Comparison of ENCODE assay signal across 33 mouse cellular contexts in the genomic region with DNA sequence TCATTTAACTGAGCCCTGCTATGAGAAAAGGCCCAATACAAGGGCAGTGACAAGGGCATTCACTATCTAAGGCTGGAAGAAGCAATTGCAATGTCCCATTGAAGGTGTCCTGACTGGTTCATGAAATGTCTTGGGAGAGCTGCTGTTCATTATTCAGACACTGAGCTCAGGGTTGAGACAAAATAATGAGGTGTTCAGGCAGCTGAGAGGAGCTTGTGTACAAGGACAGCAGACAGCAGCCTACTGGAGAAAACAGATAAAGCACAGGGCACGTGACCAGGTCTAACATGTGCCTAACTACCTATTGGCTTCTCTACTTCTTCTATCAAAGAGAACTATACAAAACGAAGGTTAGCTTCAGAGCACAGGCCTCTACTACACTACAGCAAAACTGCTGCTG. TPM values are rescaled to one million over a fixed set of nuclear protein-coding genes. Genes with fewer than 3 reads are reported as not detected.
A peak's percentile ranks its signal among the peaks of the same experiment; 100 is the strongest.
DNase-seq lines count a peak whose midpoint lies in the region; ATAC-seq and TF ChIP-seq lines count a peak whose summit lies in the region.
"Had no signal": no experiment of that assay in that cellular context is flagged by ENCODE, and none has a peak within 500 bp of the region (broad histone marks: within the 10 kb centered on the region; RNA-seq: fewer than 3 reads in every experiment).

No protein-coding gene starts in this region.

- peak overlapping the region; percentile 27; the same call in 1 of the 2 replicates for H3K27ac ChIP-seq in kidney, postnatal 0 days
- H3K27ac ChIP-seq in lung, embryonic 14.5 days (ENCODE audit: low read depth) = peak overlapping the region; percentile 46; the same call in 1 of the 2 replicates
- H3K27ac ChIP-seq in MEL (ENCODE audit: control insufficient read depth, low read depth, low read length) = no peak overlapping the region
- H3K27ac ChIP-seq: embryonic facial prominence, embryonic 10.5 days; embryonic facial prominence, embryonic 13.5 days; forebrain, embryonic 10.5 days; forebrain, embryonic 13.5 days; heart, adult 2 months; hindbrain, embryonic 12.5 days; hindbrain, embryonic 15.5 days had no signal

- no peaks in the 10 kb centered on the region for H3K9me3 ChIP-seq in kidney, postnatal 0 days (replicated peaks; ENCODE audit: low read length)
- H3K9me3 ChIP-seq in lung, embryonic 14.5 days (ENCODE audit: low read depth, low read length) = no peaks in the 10 kb centered on the region
- H3K9me3 ChIP-seq in MEL (replicated peaks; ENCODE audit: insufficient read depth, low read length) = no peaks in the 10 kb centered on the region
- H3K9me3 ChIP-seq: embryonic facial prominence, embryonic 10.5 days; embryonic facial prominence, embryonic 13.5 days; forebrain, embryonic 10.5 days; forebrain, embryonic 13.5 days; hindbrain, embryonic 12.5 days; hindbrain, embryonic 15.5 days had no signal

- WGBS in kidney, postnatal 0 days = 68% methylated on average over 2 of the region's 2 CpGs
- 43% methylated on average over 2 of the region's 2 CpGs for WGBS in lung, embryonic 14.5 days

- H3K4me3 ChIP-seq in kidney, postnatal 0 days (replicated peaks; ENCODE audit: low read depth, low read length) = no peak overlapping the region
- H3K4me3 ChIP-seq in lung, embryonic 14.5 days (ENCODE audit: low read depth, low read length) = no peak overlapping the region
- no peak overlapping the region for H3K4me3 ChIP-seq in MEL (ENCODE audit: control insufficient read depth in 1 of 2, insufficient read depth in 1 of 2, low read depth in 2 of 2, low read length in 2 of 2)
- H3K4me3 ChIP-seq: embryonic facial prominence, embryonic 10.5 days; embryonic facial prominence, embryonic 13.5 days; forebrain, embryonic 10.5 days; forebrain, embryonic 13.5 days; heart, adult 2 months; hindbrain, embryonic 12.5 days; hindbrain, embryonic 15.5 days had no signal

- DNase-seq in kidney, postnatal 0 days (ENCODE audit: low spot score) = no peak
- no peak for DNase-seq in kidney, postnatal 25 days
- DNase-seq in lung, embryonic 14.5 days = peak; percentile 3
- DNase-seq in lung, postnatal 36 days = no peak
- DNase-seq in MEL (ENCODE audit: low read depth, low spot score) (no peak), R1 (ENCODE audit: low read depth, low spot score) (peak; percentile 21)
- no peak for DNase-seq in cerebellum, adult 11-12 months
- no peak for DNase-seq in urinary bladder, adult 18-20 months (ENCODE audit: low spot score in 2 of 2)
- DNase-seq: adrenal gland, postnatal 10 days; adrenal gland, postnatal 36 days; cerebellum, adult 11 months; cerebellum, adult 8-10 months; cerebellum, postnatal 10 days; cerebellum, postnatal 36 days; embryo, embryonic 11 days; gastrocnemius, postnatal 10 days; gastrocnemius, postnatal 36 days; heart, adult 2 months had no signal

- H3K79me2 ChIP-seq in MEL (ENCODE audit: control insufficient read depth, insufficient read depth, low read length, poor library complexity) = no peaks in the 10 kb centered on the region

- H3K27me3 ChIP-seq in kidney, postnatal 0 days (ENCODE audit: insufficient read depth, low read length) = no peaks in the 10 kb centered on the region
- H3K27me3 ChIP-seq in lung, embryonic 14.5 days (ENCODE audit: insufficient read depth, low read length) = no peaks in the 10 kb centered on the region
- no peaks in the 10 kb centered on the region for H3K27me3 ChIP-seq in MEL (ENCODE audit: control insufficient read depth in 1 of 2, insufficient read depth in 2 of 2, low read length in 2 of 2)

- H3K9ac ChIP-seq in kidney, postnatal 0 days (ENCODE audit: low read depth, low read length) = no peak overlapping the region
- no peak overlapping the region for H3K9ac ChIP-seq in lung, embryonic 14.5 days
- H3K9ac ChIP-seq in MEL (ENCODE audit: control insufficient read depth, low read depth, low read length, poor library complexity, severe bottlenecking) = no peak overlapping the region
- H3K9ac ChIP-seq: embryonic facial prominence, embryonic 13.5 days; forebrain, embryonic 13.5 days; hindbrain, embryonic 12.5 days; hindbrain, embryonic 15.5 days had no signal

- no peak overlapping the region for H3K4me2 ChIP-seq in kidney, postnatal 0 days (ENCODE audit: low read length)
- no peak overlapping the region for H3K4me2 ChIP-seq in lung, embryonic 14.5 days
- H3K4me2 ChIP-seq: embryonic facial prominence, embryonic 13.5 days; forebrain, embryonic 13.5 days; heart, embryonic 11.5 days; hindbrain, embryonic 12.5 days; hindbrain, embryonic 15.5 days had no signal

- TF ChIP-seq EP300 in MEL (IDR thresholded peaks at IDR 0.05; ENCODE audit: low read depth in 1 of 2, low read length in 2 of 2) = no peak

- no peaks in the 10 kb centered on the region for H3K4me1 ChIP-seq in kidney, postnatal 0 days (replicated peaks; ENCODE audit: insufficient read depth, low read length)
- H3K4me1 ChIP-seq in lung, embryonic 14.5 days (ENCODE audit: insufficient read depth) = no peaks in the 10 kb centered on the region
- no peaks in the 10 kb centered on the region for H3K4me1 ChIP-seq in MEL (ENCODE audit: control insufficient read depth in 1 of 2, insufficient read depth in 2 of 2, low read length in 2 of 2)
- H3K4me1 ChIP-seq: embryonic facial prominence, embryonic 10.5 days; embryonic facial prominence, embryonic 13.5 days; forebrain, embryonic 13.5 days; hindbrain, embryonic 12.5 days; hindbrain, embryonic 15.5 days had no signal

- no peak for ATAC-seq in kidney, postnatal 0 days (replicated peaks; ENCODE audit: low FRiP score, low read depth)
- ATAC-seq in lung, embryonic 14.5 days (ENCODE audit: insufficient read depth) = peak; percentile 42; the same call in 1 of the 2 replicates
- ATAC-seq: CD4-positive, CD25-positive, alpha-beta regulatory T cell, adult 4 months; forebrain, embryonic 13.5 days; forebrain, embryonic 16.5 days had no signal

- TF ChIP-seq RAD21 in MEL (IDR thresholded peaks at IDR 0.05; ENCODE audit: low read depth, low read length) = no peak

- H3K36me3 ChIP-seq in kidney, postnatal 0 days (ENCODE audit: insufficient read depth, low read length) = no peaks in the 10 kb centered on the region
- no peaks in the 10 kb centered on the region for H3K36me3 ChIP-seq in lung, embryonic 14.5 days (ENCODE audit: insufficient read depth)
- H3K36me3 ChIP-seq in MEL (ENCODE audit: control insufficient read depth in 1 of 2, insufficient read depth in 2 of 2, low read length in 2 of 2) = no peaks in the 10 kb centered on the region
- H3K36me3 ChIP-seq: embryonic facial prominence, embryonic 10.5 days; embryonic facial prominence, embryonic 13.5 days; forebrain, embryonic 10.5 days; hindbrain, embryonic 12.5 days; hindbrain, embryonic 15.5 days had no signal

- TF ChIP-seq POLR2A in MEL (IDR thresholded peaks at IDR 0.05; ENCODE audit: control insufficient read depth in 1 of 2, insufficient read depth in 1 of 2, low read depth in 1 of 2, low read length in 2 of 2, poor library complexity in 1 of 2) = no peak

- TF ChIP-seq CTCF in kidney, postnatal 0 days (IDR thresholded peaks at IDR 0.05; ENCODE audit: low read depth) = no peak
- no peak for TF ChIP-seq CTCF in lung, embryonic 14.5 days (IDR thresholded peaks at IDR 0.05; ENCODE audit: low read depth)
- no peak for TF ChIP-seq CTCF in MEL (IDR thresholded peaks at IDR 0.05 in 2 of 3, conservative IDR thresholded peaks at IDR 0.05 in 1 of 3; ENCODE audit: control insufficient read depth in 1 of 3, insufficient read depth in 1 of 3, low read depth in 2 of 3, low read length in 3 of 3, poor library complexity in 1 of 3, severe bottlenecking in 1 of 3)

TF ChIP-seq in MEL, 35 proteins besides CTCF, POLR2A, EP300 and RAD21:
- TF ChIP-seq ZKSCAN1 (IDR thresholded peaks at IDR 0.05; ENCODE audit: low read depth, low read length) = no peak
- no peak for TF ChIP-seq ETS1 (IDR thresholded peaks at IDR 0.05; ENCODE audit: low read depth, low read length)
- TF ChIP-seq MAX (IDR thresholded peaks at IDR 0.05; ENCODE audit: low read length) = peak; percentile 21; the same call in 1 of the 2 replicates
- TF ChIP-seq USF1 (IDR thresholded peaks at IDR 0.05; ENCODE audit: low read depth, low read length) = peak; percentile 44; the same call in 1 of the 2 replicates
- no peak for TF ChIP-seq HCFC1 (IDR thresholded peaks at IDR 0.05; ENCODE audit: low read depth, low read length)
- no peak for TF ChIP-seq ZC3H11A (IDR thresholded peaks at IDR 0.05; ENCODE audit: low read depth, low read length)
- no peak for TF ChIP-seq USF2 (IDR thresholded peaks at IDR 0.05; ENCODE audit: borderline replicate concordance in 1 of 2, insufficient read depth in 1 of 2, low read depth in 1 of 2, low read length in 2 of 2)

RNA-seq across cellular contexts. Expression of gene Shroom2, which starts 31.1 kb away (rescaled TPM):
- polyA plus RNA-seq in kidney, postnatal 0 days (2015; fragmentation: Nextera tagmentation; extraction: Ambion mirVana) = 5.9 and 6.0 TPM in 2 replicates
- 11.8 and 12.2 TPM in 2 replicates for polyA plus RNA-seq in lung, embryonic 14.5 days (2014; fragmentation: Nextera tagmentation; extraction: Ambion mirVana)
- total RNA-seq in MEL (2012; rRNA removed) = not detected in 2 replicates
- polyA plus RNA-seq in MEL (2012; ENCODE audit: insufficient read depth in 1 of 2, insufficient read length in 2 of 2, low read depth in 1 of 2, low replicate concordance in 2 of 2, missing spikeins in 1 of 2) = not detected
- total RNA-seq: hematopoietic stem cell, adult 5-6 weeks had no signal
- polyA plus RNA-seq: CD4-positive, CD25-positive, alpha-beta regulatory T cell, adult 4 months had no signal

RNA-seq across cellular contexts. Expression of gene Gpr143, which starts 43.5 kb away (rescaled TPM):
- polyA plus RNA-seq in kidney, postnatal 0 days (2015; fragmentation: Nextera tagmentation; extraction: Ambion mirVana) = 0.09 and 0.32 TPM in 2 replicates
- polyA plus RNA-seq in lung, embryonic 14.5 days (2014; fragmentation: Nextera tagmentation; extraction: Ambion mirVana) = 0.24 and 0.47 TPM in 2 replicates
- not detected in 2 replicates for total RNA-seq in MEL (2012; rRNA removed)
- polyA plus RNA-seq in MEL (2012; ENCODE audit: insufficient read depth in 1 of 2, insufficient read length in 2 of 2, low read depth in 1 of 2, low replicate concordance in 2 of 2, missing spikeins in 1 of 2) = not detected
- total RNA-seq: adrenal gland, adult 18-20 months; adrenal gland, postnatal 36 days; gastrocnemius, adult 18-20 months; gastrocnemius, postnatal 10 days; gastrocnemius, postnatal 36 days; granulocyte monocyte progenitor cell, adult 5-6 weeks; heart, adult 2 months; heart, postnatal 25 days; hematopoietic stem cell, adult 5-6 weeks had no signal
- polyA plus RNA-seq: C2C12; CD4-positive, CD25-positive, alpha-beta regulatory T cell, adult 4 months; forebrain, embryonic 13.5 days; forebrain, embryonic 16.5 days; heart, adult 2 months had no signal

Comparison
In these comparisons a context has a peak if more than half of its experiments do, and no peak if none do; other contexts are left out.
1. DNase-seq: peak in lung, embryonic 14.5 days (single experiment) and R1 (single experiment); none in kidney, postnatal 0 days (single experiment), kidney, postnatal 25 days (0 of 2), lung, postnatal 36 days (single experiment), MEL (single experiment), cerebellum, adult 11-12 months (single experiment) and urinary bladder, adult 18-20 months (0 of 2).